Mouse (Mus musculus): ENCODE data around the gene Ttc13. TPM values are rescaled to one million over a fixed set of nuclear protein-coding genes. Genes with fewer than 3 reads are reported as not detected.

Gene Ttc13
- 56.8 and 57.3 TPM in 2 replicates for polyA plus RNA-seq (2016; fragmentation: Nextera tagmentation; extraction: Ambion mirVana)

- H3K36me3 ChIP-seq (replicated peaks): peaks cover 14% of the 10 kb centered on the region
- under 1% methylated on average over 59 of the region's 59 CpGs for WGBS
- H3K4me3 ChIP-seq (replicated peaks): peak within 1 kb of the TSS; percentile 96
- H3K4me1 ChIP-seq: peaks cover 23% of the 10 kb centered on the region
- H3K27ac ChIP-seq: peak within 1 kb of the TSS; percentile 65
- no peaks in the 10 kb centered on the region for H3K27me3 ChIP-seq
- peak; percentile 100 for ATAC-seq (ENCODE audit: low FRiP score)
- no peaks in the 10 kb centered on the region for H3K9me3 ChIP-seq
- peak within 1 kb of the TSS; percentile 89 for H3K4me2 ChIP-seq
- H3K9ac ChIP-seq: peak within 1 kb of the TSS; percentile 98
Measured at GRCm38 (mm10) chr8:124721862-124722515, at the start of gene Ttc13, which contains the start of gene Arv1. Gene Ttc13 (minus strand): TSS chr8:124721983. Gene Arv1 (plus strand): TSS chr8:124722139.

DNA sequence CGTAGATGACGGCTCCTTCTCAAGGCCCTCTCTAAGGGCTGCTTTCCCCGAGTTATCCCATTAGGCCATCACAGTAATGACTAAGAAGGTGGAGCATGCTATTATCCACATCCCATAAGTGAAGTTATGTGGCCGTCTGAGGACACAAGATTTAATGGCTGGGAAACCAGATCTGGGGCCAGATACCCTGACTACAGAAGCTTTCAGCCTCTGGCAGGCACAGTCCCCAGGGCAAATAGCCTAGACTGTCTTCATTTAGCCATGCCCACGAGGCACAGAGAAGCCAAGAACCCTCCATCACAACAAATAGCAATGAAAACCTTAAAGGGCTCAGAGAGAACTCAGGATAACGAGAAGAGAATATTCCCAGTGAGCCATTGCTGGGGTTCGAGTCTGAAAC, 41.3 kb upstream of the Ttc13 start:
- Histone ChIP-seq H3K4me3 (replicated peaks) (no peak overlapping the region), H3K9me3 (no peaks in the 10 kb centered on the region), H3K27me3 (no peaks in the 10 kb centered on the region), H3K4me2 (no peak overlapping the region), H3K36me3 (replicated peaks) (no peaks in the 10 kb centered on the region), H3K4me1 (no peaks in the 10 kb centered on the region), H3K9ac (no peak overlapping the region), H3K27ac (no peak overlapping the region)
- WGBS: 66% methylated on average over 7 of the region's 7 CpGs
- ATAC-seq (ENCODE audit: low FRiP score): no peak

DNA sequence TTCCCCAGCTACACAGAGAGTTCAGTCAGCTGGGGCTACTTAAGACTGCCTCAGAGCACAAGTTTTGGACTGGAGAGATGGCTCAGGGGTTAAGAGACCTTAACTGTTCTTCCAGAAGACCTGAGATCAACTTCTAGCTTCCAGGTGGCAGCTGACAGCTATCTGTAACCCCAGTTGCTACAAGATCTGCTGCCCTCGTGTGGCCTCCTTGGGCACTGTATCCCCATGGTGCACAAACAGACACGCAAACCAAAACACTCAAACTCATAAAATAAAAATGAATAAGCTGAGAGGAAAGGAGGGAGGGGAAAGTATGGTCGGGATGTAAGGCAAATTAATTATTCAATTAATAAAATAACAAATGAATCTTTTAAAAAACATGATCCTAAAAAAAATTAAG, 36.8 kb upstream of the Ttc13 start:
- H3K36me3 ChIP-seq (replicated peaks): no peaks in the 10 kb centered on the region
- no peak overlapping the region for H3K4me3 ChIP-seq (replicated peaks)
- WGBS: 55% methylated on average over 3 of the region's 3 CpGs
- peaks cover 5% of the 10 kb centered on the region for H3K4me1 ChIP-seq
- H3K27ac ChIP-seq: no peak overlapping the region
- H3K4me2 ChIP-seq: no peak overlapping the region
- ATAC-seq (ENCODE audit: low FRiP score): no peak
- H3K27me3 ChIP-seq: peaks cover 21% of the 10 kb centered on the region
- no peaks in the 10 kb centered on the region for H3K9me3 ChIP-seq
- no peak overlapping the region for H3K9ac ChIP-seq

DNA sequence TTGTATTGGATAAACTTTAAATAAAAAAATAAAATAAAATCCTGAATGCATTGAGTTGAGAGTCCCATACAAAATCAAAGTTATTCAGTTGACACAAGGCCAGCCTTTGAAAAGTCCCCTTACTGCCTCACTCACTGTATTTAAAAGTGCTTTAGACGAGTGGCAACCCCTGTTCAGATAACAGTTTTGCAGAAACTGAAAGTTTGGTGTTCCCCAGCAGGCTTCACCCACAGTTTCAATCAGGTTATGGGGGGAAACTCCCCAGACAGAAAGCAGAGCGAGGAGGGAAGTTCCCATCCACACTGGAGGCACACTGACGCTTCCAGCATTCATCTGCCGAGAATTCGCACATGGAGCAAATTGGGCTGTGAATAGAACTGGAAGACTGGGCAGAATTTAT, 34.8 kb upstream of the Ttc13 start:
- no peaks in the 10 kb centered on the region for H3K9me3 ChIP-seq
- ATAC-seq (ENCODE audit: low FRiP score): no peak
- WGBS: 65% methylated on average over 5 of the region's 5 CpGs
- no peak overlapping the region for H3K27ac ChIP-seq
- H3K4me3 ChIP-seq (replicated peaks): no peak overlapping the region
- H3K36me3 ChIP-seq (replicated peaks): no peaks in the 10 kb centered on the region
- H3K4me2 ChIP-seq: no peak overlapping the region
- H3K27me3 ChIP-seq: peaks cover 41% of the 10 kb centered on the region
- peaks cover 11% of the 10 kb centered on the region for H3K4me1 ChIP-seq
- no peak overlapping the region for H3K9ac ChIP-seq

DNA sequence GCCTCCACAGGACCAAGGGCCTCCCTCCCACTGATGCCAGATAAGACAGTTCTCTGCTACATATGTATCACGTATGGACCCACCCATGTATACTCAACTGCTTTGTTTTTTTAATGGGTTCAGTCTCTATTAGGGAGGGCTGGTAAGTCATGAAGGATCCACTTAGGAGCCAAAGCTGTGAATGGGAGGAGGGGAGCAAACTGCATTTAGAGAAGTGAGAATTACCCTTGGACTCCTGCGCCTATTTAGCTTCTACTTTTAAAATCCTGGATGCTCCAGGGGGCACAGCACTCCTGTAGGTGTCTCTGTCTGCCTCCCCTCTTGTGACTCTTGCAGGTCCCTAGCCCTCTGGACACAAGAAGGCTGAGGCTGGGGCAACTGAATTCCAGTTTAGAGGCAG, 34.4 kb upstream of the Ttc13 start:
- H3K36me3 ChIP-seq (replicated peaks): no peaks in the 10 kb centered on the region
- no peak overlapping the region for H3K9ac ChIP-seq
- peaks cover 45% of the 10 kb centered on the region for H3K27me3 ChIP-seq
- H3K4me3 ChIP-seq (replicated peaks): no peak overlapping the region
- peaks cover 15% of the 10 kb centered on the region for H3K4me1 ChIP-seq
- no peaks in the 10 kb centered on the region for H3K9me3 ChIP-seq
- ATAC-seq (ENCODE audit: low FRiP score): no peak
- 78% methylated on average over 2 of the region's 2 CpGs for WGBS
- no peak overlapping the region for H3K27ac ChIP-seq
- no peak overlapping the region for H3K4me2 ChIP-seq

DNA sequence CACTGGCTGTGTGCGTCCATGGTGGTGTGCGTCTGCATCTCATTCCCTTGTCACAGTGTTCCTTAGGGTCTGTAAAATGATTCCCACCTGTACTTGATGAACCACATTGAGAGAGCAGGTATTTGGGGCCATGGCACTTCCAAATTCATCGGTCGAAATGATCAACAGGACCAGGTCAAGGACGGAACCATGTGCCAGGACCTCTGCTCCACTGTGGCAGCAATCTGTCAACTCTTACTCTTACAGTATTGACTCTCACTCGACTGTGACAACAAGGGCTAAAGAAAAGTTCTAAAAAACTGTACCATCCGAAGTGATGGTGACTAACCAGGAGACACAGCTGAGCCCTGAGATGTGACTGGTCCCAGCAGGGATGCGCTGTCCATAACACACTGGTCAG, 33.7 kb upstream of the Ttc13 start:
- no peak for ATAC-seq (ENCODE audit: low FRiP score)
- no peaks in the 10 kb centered on the region for H3K9me3 ChIP-seq
- H3K4me1 ChIP-seq: peaks cover 19% of the 10 kb centered on the region
- WGBS: 80% methylated on average over 8 of the region's 8 CpGs
- H3K27me3 ChIP-seq: peaks cover 52% of the 10 kb centered on the region
- no peak overlapping the region for H3K27ac ChIP-seq
- no peak overlapping the region for H3K4me2 ChIP-seq
- H3K9ac ChIP-seq: no peak overlapping the region
- no peak overlapping the region for H3K4me3 ChIP-seq (replicated peaks)
- H3K36me3 ChIP-seq (replicated peaks): no peaks in the 10 kb centered on the region

DNA sequence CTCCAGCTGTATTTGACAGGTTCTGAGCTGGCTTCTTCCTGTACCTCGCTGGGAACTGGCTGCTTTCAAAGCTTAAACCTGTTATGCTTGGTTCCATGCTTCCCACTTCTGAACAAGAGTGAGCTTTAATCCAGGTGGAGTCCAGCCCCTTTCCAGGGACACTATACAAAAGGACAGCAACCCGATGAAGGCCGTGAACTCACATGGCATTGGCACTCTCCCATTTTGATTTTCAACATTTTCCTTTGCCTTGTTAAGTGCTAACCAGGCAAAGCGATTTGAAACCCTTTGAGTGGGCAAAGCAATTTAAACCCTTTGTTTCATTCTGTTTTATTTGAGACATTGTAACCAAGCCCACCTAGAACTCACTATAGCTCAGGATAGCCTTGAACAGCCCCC, 33.0 kb upstream of the Ttc13 start:
- peaks cover 19% of the 10 kb centered on the region for H3K4me1 ChIP-seq
- no peak for ATAC-seq (ENCODE audit: low FRiP score)
- H3K9me3 ChIP-seq: no peaks in the 10 kb centered on the region
- no peak overlapping the region for H3K27ac ChIP-seq
- H3K27me3 ChIP-seq: peaks cover 59% of the 10 kb centered on the region
- H3K4me2 ChIP-seq: no peak overlapping the region
- WGBS: 32% methylated on average over 4 of the region's 4 CpGs
- no peak overlapping the region for H3K4me3 ChIP-seq (replicated peaks)
- no peaks in the 10 kb centered on the region for H3K36me3 ChIP-seq (replicated peaks)
- H3K9ac ChIP-seq: no peak overlapping the region

- no peak overlapping the region for H3K4me3 ChIP-seq (replicated peaks)
- 21% methylated on average over 11 of the region's 11 CpGs for WGBS
- no peaks in the 10 kb centered on the region for H3K9me3 ChIP-seq
- H3K27me3 ChIP-seq: peaks cover 64% of the 10 kb centered on the region
- H3K4me1 ChIP-seq: peaks cover 19% of the 10 kb centered on the region
- H3K9ac ChIP-seq: no peak overlapping the region
- no peak overlapping the region for H3K27ac ChIP-seq
- no peak overlapping the region for H3K4me2 ChIP-seq
- no peak for ATAC-seq (ENCODE audit: low FRiP score)
- no peaks in the 10 kb centered on the region for H3K36me3 ChIP-seq (replicated peaks)
Measured at GRCm38 (mm10) chr8:124754101-124754791, 32.5 kb upstream of the Ttc13 start.

DNA sequence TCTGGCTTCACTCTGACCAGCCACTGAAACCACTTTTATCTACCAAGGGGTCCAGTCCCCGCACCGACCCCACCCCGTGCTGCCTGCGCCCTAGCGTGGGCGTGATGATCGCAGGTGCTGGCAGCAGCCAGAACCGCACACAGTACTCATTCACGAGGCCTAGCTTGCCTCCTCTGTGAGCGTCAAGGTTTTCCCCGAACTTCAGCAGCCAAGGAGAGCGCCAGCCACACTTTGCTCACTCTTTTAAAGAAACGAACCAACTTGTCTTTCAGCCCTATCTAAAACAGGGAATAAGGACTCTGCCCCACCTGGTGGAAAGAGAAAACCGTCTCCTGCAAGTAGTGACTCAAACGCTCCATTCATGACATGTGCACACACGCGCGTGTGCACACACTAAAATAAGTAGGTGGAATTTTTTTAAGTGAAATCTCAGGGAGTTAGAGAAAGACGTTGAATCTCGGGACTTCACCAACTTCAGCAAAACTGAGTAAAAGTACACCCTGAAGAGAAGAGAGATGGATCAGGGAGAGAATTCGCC, 30.6 kb upstream of the Ttc13 start:
- Histone ChIP-seq H3K4me3 (replicated peaks) (peak overlapping the region; percentile 57; the same call in 1 of the 2 replicates), H3K9me3 (no peaks in the 10 kb centered on the region), H3K27me3 (peaks cover 69% of the 10 kb centered on the region), H3K4me2 (peak overlapping the region; percentile 77), H3K36me3 (replicated peaks) (no peaks in the 10 kb centered on the region), H3K9ac (no peak overlapping the region), H3K27ac (no peak overlapping the region), H3K4me1 (peaks cover 19% of the 10 kb centered on the region)
- no peak for ATAC-seq (ENCODE audit: low FRiP score)
- WGBS: 27% methylated on average over 21 of the region's 21 CpGs

DNA sequence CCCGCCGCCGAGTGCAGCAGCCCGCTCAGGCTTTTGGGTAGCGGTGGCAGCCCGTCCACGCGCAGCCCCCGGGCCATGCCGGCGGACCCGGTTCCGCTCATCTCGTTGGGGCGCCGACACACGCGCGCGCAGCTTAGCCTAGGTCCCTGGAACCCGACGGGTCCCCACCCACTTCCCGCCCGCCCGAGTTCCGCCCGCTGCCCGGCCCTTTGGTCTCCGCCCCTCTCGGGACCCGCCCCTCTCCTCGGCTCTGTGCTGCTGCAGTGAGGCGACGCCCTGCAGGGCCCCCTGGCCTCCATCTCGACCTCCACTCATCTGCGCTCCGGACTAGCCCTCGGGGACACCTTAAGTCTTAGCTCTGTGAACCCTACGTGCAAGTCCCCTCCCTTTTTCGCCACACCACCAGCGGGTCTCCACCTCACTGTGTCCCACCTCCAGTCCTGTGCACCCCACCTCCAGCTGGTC, 30.0 kb upstream of the Ttc13 start, which contains the start of gene Fam89a:
TSS of gene Fam89a (minus strand) at position 124 of the 465 bp plus-strand sequence.
- Histone ChIP-seq H3K9ac (peak within 1 kb of the TSS; percentile 36), H3K4me1 (peaks cover 19% of the 10 kb centered on the region), H3K27me3 (peaks cover 69% of the 10 kb centered on the region), H3K27ac (no peak within 1 kb of the TSS), H3K9me3 (no peaks in the 10 kb centered on the region), H3K36me3 (replicated peaks) (no peaks in the 10 kb centered on the region), H3K4me2 (peak within 1 kb of the TSS; percentile 77), H3K4me3 (replicated peaks) (peak within 1 kb of the TSS; percentile 57)
- peak; percentile 63 for ATAC-seq (ENCODE audit: low FRiP score)
- 1% methylated on average over 40 of the region's 41 CpGs for WGBS

- no peak for ATAC-seq (ENCODE audit: low FRiP score)
- WGBS: 0% methylated on average over 31 of the region's 31 CpGs
- Histone ChIP-seq H3K4me3 (replicated peaks) (peak overlapping the region; percentile 57), H3K27ac (no peak overlapping the region), H3K27me3 (peaks cover 69% of the 10 kb centered on the region), H3K36me3 (replicated peaks) (no peaks in the 10 kb centered on the region), H3K4me2 (peak overlapping the region; percentile 77), H3K9me3 (no peaks in the 10 kb centered on the region), H3K9ac (peak overlapping the region; percentile 36; the same call in 1 of the 2 replicates), H3K4me1 (peaks cover 19% of the 10 kb centered on the region)
Measured at GRCm38 (mm10) chr8:124751191-124751590, 29.4 kb upstream of the Ttc13 start.

DNA sequence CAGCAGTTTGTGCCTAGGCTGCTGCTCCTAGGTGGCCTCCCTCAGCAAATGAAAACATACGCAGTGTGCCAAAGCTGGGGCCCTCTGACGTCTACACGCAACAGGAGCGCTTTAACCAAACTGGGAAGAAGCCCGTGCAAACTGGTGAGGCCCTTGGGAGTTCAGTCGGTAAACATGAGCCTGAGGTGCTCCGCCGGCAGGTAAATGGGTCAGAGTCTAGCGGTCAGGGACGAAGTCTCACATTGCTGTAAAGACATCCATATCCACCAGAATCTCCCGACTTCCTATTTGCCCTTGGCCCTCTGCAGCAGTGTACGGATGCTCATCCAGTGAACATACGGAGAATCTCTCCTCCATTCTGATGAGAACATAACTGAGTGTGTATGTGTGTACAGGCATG, 24.9 kb upstream of the Ttc13 start:
- Histone ChIP-seq H3K27me3 (peaks cover 28% of the 10 kb centered on the region), H3K4me1 (peaks cover 9% of the 10 kb centered on the region), H3K27ac (no peak overlapping the region), H3K4me2 (no peak overlapping the region), H3K9ac (no peak overlapping the region), H3K4me3 (replicated peaks) (no peak overlapping the region), H3K9me3 (no peaks in the 10 kb centered on the region), H3K36me3 (replicated peaks) (no peaks in the 10 kb centered on the region)
- ATAC-seq (ENCODE audit: low FRiP score): no peak
- 82% methylated on average over 13 of the region's 13 CpGs for WGBS

Measured in forebrain, embryonic 12.5 days (tissue).